Mouse (Mus musculus) embryonic fibroblast, embryonic 13.5 days (primary cell): Measurements from ENCODE around the gene Pcdh19.

Source experiments
- CTCF ChIP-seq: IDR thresholded peaks from 2 replicates; pipeline ENCODE4 v1.5.1; 2011; ENCODE audit warnings: mild to moderate bottlenecking, control low read depth, low read length, moderate library complexity, borderline replicate concordance; ENCODE audit not compliant: insufficient read depth
- POLR2A ChIP-seq: IDR thresholded peaks from 2 replicates; pipeline ENCODE4 v1.6.1; 2011; ENCODE audit warnings: low read depth, mild to moderate bottlenecking, control low read depth, low read length, moderate library complexity

DNA sequence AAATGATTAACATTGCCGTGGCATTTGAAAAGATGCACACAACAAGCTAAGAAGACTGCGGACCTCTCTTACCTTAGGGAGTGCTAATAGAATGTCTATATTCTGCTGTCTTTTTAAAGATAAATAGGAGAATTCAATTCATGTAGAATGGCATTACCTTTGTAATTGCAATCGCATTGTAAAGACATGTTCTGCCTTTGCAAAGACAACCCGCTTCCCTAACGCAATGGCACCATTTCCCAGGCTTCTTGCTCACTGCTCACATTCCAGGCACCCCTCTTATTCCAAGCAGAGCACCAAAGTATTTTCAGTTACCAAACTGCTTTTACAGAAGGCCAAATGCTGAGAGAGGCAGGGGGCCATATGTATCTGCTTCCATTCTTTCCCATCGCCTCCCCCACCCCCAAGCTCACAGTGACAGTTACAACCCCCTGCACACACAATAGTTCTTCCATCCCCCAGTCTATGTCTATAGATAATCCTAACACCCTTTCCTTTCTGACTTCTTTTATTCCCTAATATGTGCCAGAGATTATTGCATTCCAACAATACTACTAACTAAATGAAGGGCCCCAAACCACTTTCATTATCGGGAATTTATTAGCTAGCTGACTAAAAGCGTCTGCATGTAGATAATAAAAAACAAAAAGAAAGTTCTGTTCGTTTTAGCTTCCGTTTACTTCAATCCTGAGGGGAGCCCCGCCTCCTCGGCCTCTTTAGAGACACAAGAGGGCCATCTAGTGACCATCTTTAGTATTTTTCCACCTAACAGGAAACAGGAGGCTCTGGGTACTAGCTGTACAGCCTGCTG lies 3.0 kb upstream of the Pcdh19 start:
- TF ChIP-seq CTCF (no peak), POLR2A (no peak)
